Mouse (Mus musculus) forebrain, postnatal 0 days (tissue): ENCODE results near the gene Mars. TPM values are rescaled to one million over a fixed set of nuclear protein-coding genes. Genes with fewer than 3 reads are reported as not detected.
"Not testable (repeated sequence)": the region's sequence is repeated elsewhere in the genome, so short reads cannot be mapped to it uniquely, and the experiment has no call there.

ENCODE experiments used
- ATAC-seq: fragments of 200-750 bp; cut with Nextera tagmentation; 2 replicates; pipeline ENCODE4 v1.8.0; 2017; ENCODE audit warnings: mild to moderate bottlenecking, moderate library complexity
- DNase-seq: peaks from one replicate; pipeline ENCODE4 v3.0.0-alpha.2; 2015
- H3K27ac ChIP-seq: fragments of 300-500 bp; sonication (generic); 2 replicates; pipeline ENCODE4 v1.5.1; 2014; ENCODE audit warnings: low read depth, mild to moderate bottlenecking, antibody characterized with exemption, low read length, moderate library complexity, mixed read lengths
- H3K27me3 ChIP-seq: fragments of 300-500 bp; sonication (generic); 2 replicates; pipeline ENCODE4 v1.6.1; 2014; ENCODE audit warnings: mild to moderate bottlenecking, low read length, mixed read lengths; ENCODE audit not compliant: insufficient read depth
- H3K36me3 ChIP-seq: fragments of 300-500 bp; sonication (generic); 2 replicates; pipeline ENCODE4 v1.6.1; 2014; ENCODE audit warnings: mild to moderate bottlenecking, moderate library complexity; ENCODE audit not compliant: insufficient read depth
- H3K4me1 ChIP-seq: fragments of 300-500 bp; sonication (generic); 2 replicates; pipeline ENCODE4 v1.6.1; 2014; ENCODE audit warnings: antibody characterized with exemption; ENCODE audit not compliant: insufficient read depth
- H3K4me2 ChIP-seq: fragments of 300-500 bp; sonication (generic); 2 replicates; pipeline ENCODE4 v1.6.1; 2014; ENCODE audit warnings: low read depth, mild to moderate bottlenecking, moderate library complexity
- H3K4me3 ChIP-seq: fragments of 300-500 bp; sonication (generic); 2 replicates; pipeline ENCODE4 v1.5.1; 2014; ENCODE audit warnings: low read depth, low read length, mixed read lengths
- H3K9ac ChIP-seq: fragments of 300-500 bp; sonication (generic); 2 replicates; pipeline ENCODE4 v1.6.1; 2014; ENCODE audit warnings: mild to moderate bottlenecking
- H3K9me3 ChIP-seq: fragments of 300-500 bp; sonication (generic); 2 replicates; pipeline ENCODE4 v1.6.1; 2016; ENCODE audit warnings: low read length
- CTCF ChIP-seq: sonication (generic); IDR thresholded peaks from 2 replicates; pipeline ENCODE4 v1.5.1; 2016; ENCODE audit warnings: antibody characterized with exemption, control low read depth, low read depth
- WGBS: fragments of 180-500 bp; shearing (Covaris S2); extraction: QIAGEN DNeasy Blood & Tissue Kit; methylation state at CpG from one replicate; pipeline ENCODE4 v1.1.7; 2014; 5-methylcytosine and 5-hydroxymethylcytosine counted together
- polyA plus RNA-seq: library from polyadenylated mRNA; unstranded; fragments of >200 nt; fragmentation: Nextera tagmentation; extraction: Ambion mirVana; gene quantifications from 2 replicates; pipeline ENCODE4 v1.2.1, GENCODE M21; 2015
- total RNA-seq: library from RNA; depleted of rRNA; stranded (reverse); fragments of >200 nt; gene quantifications from 2 replicates; pipeline ENCODE4 v1.2.3, GENCODE M21; 2014

The Mars gene
- total and polyA plus RNA-seq, 2 experiments from 2014 or later = 94.4 to 98.6 TPM

DNA sequence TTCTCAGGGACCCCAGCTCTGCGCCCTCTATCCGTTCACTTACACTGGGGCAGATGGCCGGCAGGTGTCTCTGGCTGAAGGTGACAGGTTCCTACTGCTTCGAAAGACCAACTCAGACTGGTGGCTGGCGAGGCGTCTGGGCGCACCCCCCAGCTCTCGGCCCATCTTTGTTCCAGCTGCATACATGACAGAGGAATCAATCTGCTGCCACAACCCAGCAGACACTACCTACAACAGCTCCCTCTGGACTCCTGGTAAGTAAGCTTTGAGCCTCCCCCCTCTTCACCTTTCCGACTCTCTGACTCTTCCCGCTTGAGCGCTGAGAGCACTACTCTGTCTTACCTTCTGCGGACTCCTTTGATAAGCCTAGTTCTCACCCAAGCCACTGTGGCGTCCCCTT, 10.6 kb upstream of the Mars start:
- no peak overlapping the region for H3K9ac ChIP-seq
- H3K9me3 ChIP-seq = no peaks in the 10 kb centered on the region
- H3K36me3 ChIP-seq = no peaks in the 10 kb centered on the region
- no peak overlapping the region for H3K4me2 ChIP-seq
- H3K4me1 ChIP-seq = no peaks in the 10 kb centered on the region; the same call in 1 of the 2 replicates
- H3K27me3 ChIP-seq = peaks cover 21% of the 10 kb centered on the region
- no peak for TF ChIP-seq CTCF
- DNase-seq = no peak
- H3K27ac ChIP-seq = no peak overlapping the region
- H3K4me3 ChIP-seq = no peak overlapping the region
- WGBS = 70% methylated on average over 13 of the region's 13 CpGs
- ATAC-seq = no peak

DNA sequence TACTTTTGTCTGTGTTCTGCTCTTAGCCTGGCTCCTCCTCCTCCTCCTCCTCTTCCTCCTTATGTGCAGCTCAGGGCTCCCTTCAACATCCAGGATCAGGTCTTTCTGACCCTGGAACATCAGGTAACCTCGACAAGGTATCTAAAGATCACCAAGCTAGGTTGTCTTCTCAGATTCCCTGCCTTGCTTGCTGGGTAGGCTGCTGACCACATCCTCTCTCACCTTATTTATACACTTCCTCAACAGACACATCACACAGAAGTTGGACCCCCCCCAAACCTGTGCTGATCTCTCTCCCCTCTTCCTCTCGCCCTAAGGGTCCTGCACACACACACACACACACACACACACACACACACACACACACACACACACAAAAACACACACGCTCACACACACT, 10.0 kb upstream of the Mars start, which contains the start of gene Arhgap9:
Gene Arhgap9, plus strand, starts transcription at position 344 of the 400 bp plus-strand sequence.
- no peaks in the 10 kb centered on the region for H3K9me3 ChIP-seq
- H3K36me3 ChIP-seq = no peaks in the 10 kb centered on the region
- DNase-seq = no peak
- H3K27me3 ChIP-seq = peaks cover 21% of the 10 kb centered on the region
- WGBS = 82% methylated on average over 3 of the region's 3 CpGs
- no peak within 1 kb of the TSS for H3K4me2 ChIP-seq
- no peak within 1 kb of the TSS for H3K9ac ChIP-seq
- TF ChIP-seq CTCF = no peak
- no peak within 1 kb of the TSS for H3K4me3 ChIP-seq
- ATAC-seq = no peak
- H3K4me1 ChIP-seq = no peaks in the 10 kb centered on the region; the same call in 1 of the 2 replicates
- no peak within 1 kb of the TSS for H3K27ac ChIP-seq

DNA sequence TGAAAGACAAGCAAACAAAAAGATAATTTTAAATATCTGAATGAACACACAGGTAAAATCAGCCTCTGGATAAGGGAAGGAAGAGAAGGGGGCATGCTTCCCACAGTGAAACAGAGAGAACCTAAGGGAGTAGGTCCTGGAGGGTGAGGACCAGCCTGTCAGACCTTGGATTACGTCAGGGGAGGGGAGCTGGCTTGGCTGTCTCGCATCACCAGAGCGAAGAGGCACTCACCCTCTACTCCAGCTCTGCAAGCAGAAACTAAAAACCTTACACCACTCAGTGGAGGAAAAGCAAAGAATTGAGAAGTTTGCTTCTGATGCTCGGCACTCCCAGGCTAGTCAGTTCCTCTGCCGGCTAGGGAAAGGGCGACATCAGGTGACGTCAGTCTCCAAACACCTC, 8.4 kb upstream of the Mars start:
- Histone ChIP-seq H3K9ac (no peak overlapping the region), H3K27ac (no peak overlapping the region), H3K9me3 (no peaks in the 10 kb centered on the region), H3K36me3 (no peaks in the 10 kb centered on the region), H3K4me1 (no peaks in the 10 kb centered on the region), H3K4me3 (no peak overlapping the region), H3K4me2 (no peak overlapping the region), H3K27me3 (peaks cover 8% of the 10 kb centered on the region; the same call in 1 of the 2 replicates)
- TF ChIP-seq CTCF = no peak
- WGBS = 79% methylated on average over 7 of the region's 7 CpGs
- DNase-seq (no peak), ATAC-seq (no peak)

DNA sequence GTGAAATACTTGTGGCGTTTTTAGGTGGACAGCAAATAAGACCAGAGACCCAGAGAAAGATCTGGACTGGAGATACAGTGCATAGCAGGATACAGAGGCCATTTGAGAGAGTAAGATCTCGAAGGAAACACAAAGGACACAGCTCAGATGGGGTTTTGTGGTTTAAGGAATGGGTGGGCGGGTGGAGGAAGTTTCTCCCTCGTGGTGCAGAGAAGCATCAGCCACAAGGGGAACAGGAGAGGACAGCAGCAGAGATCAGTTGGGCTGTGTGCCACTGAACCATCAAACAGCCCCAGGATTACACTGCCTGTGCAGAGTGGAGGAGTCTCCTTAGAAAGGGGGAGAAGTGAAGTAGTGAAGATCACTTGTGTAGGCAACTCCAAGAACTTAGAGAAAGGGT, 6.4 kb upstream of the Mars start:
- WGBS = 44% methylated on average over 4 of the region's 4 CpGs
- H3K4me2 ChIP-seq = no peak overlapping the region
- H3K27ac ChIP-seq = no peak overlapping the region
- no peaks in the 10 kb centered on the region for H3K9me3 ChIP-seq
- DNase-seq = no peak
- no peaks in the 10 kb centered on the region for H3K36me3 ChIP-seq
- no peak overlapping the region for H3K4me3 ChIP-seq
- H3K4me1 ChIP-seq = no peaks in the 10 kb centered on the region
- no peak for ATAC-seq
- no peak for TF ChIP-seq CTCF
- no peaks in the 10 kb centered on the region for H3K27me3 ChIP-seq
- H3K9ac ChIP-seq = no peak overlapping the region

DNA sequence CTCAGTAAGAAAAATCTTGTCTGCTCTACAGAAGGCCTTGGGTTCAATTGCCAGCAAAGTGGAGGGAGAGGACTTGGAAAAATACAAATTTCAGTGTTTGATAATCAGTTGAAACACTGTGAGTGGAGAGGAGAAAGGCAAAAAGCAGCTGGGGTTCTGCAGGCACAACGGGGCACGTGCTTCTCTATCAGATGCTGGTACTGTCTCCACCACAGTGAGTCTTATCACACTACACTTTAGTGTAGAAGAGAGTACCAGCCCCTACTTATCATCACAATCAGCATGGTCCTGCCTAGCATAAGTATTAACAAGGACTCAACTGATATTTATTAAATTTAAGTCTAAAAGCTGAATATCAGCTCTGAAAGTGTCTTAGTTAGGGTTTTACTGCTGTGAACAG, 5.7 kb upstream of the Mars start:
- Histone ChIP-seq H3K36me3 (no peaks in the 10 kb centered on the region), H3K9me3 (no peaks in the 10 kb centered on the region), H3K4me3 (no peak overlapping the region), H3K4me2 (no peak overlapping the region), H3K27me3 (no peaks in the 10 kb centered on the region), H3K27ac (no peak overlapping the region), H3K9ac (no peak overlapping the region), H3K4me1 (no peaks in the 10 kb centered on the region; the same call in 1 of the 2 replicates)
- DNase-seq = no peak
- WGBS = 71% methylated on average over 2 of the region's 2 CpGs
- no peak for ATAC-seq
- no peak for TF ChIP-seq CTCF

DNA sequence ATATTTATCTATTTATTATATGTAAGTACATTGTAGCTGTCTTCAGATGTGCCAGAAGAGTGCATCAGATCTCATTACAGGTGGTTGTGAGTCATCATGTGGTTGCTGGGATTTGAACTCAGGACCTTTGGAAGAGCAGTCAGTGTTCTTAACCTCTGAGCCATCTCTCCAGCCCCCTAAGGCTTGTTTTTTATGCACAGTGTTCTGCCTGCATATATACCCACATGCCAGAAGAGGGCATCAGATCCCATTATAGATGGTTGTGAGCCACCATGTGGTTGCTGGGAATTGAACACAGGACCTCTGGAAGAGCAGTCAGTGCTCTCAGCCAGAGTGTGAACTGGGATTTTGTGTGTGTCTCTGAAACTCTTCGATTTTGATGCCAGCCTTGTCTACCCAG, 3.4 kb upstream of the Mars start:
- H3K4me3 ChIP-seq, H3K9me3 ChIP-seq, H3K36me3 ChIP-seq, H3K4me2 ChIP-seq, H3K27ac ChIP-seq, H3K9ac ChIP-seq, H3K4me1 ChIP-seq, DNase-seq, H3K27me3 ChIP-seq, ATAC-seq: not testable (repeated sequence)
- whole genome bisulfite sequencing = 68% methylated on average over 1 of the region's 1 CpGs

DNA sequence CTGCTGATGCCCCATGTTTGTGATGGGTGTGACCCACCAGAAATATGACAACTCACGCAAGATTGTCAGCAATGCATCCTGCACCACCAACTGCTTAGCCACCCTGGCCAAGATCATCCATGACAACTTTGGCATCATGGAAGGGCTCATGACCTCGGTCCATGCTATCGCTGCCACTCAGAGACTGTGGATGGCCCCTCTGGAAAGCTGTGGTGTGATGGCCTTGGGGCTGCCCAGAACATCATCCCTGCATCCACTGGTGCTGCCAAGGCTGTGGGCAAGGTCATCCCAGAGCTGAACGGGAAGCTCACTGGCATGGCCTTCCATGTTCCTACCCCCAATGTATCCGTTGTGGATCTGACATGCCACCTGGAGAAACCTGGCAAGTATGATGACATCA, 1.9 kb upstream of the Mars start:
- H3K27me3 ChIP-seq, ATAC-seq, DNase-seq, H3K27ac ChIP-seq, H3K36me3 ChIP-seq, H3K4me1 ChIP-seq, H3K4me3 ChIP-seq, H3K9ac ChIP-seq, H3K9me3 ChIP-seq, H3K4me2 ChIP-seq: not testable (repeated sequence)
- 93% methylated on average over 5 of the region's 5 CpGs for WGBS

DNA sequence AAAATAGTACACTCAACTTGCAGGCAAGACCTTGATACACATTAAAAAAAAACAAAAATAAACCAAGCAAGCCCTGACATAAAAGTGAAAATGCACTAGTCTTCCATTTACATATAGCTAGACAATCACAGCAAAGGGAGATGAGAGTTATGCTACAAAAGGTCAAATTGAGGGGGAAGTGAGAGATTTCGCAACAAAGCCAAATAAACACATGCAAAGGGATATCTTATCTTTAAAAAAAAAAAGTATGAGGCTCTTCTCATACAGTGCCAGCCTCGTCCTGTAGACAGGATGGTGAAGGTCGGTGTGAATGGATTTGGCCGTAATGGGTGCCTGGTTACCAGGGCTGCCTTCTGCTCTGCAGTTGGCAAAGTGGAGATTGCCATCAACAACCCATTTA, 1.3 kb upstream of the Mars start:
- H3K9ac ChIP-seq = no peak overlapping the region
- ATAC-seq (no peak), DNase-seq (no peak)
- 80% methylated on average over 4 of the region's 4 CpGs for WGBS
- H3K27ac ChIP-seq = no peak overlapping the region
- no peak overlapping the region for H3K4me2 ChIP-seq
- H3K9me3 ChIP-seq = no peaks in the 10 kb centered on the region
- H3K4me3 ChIP-seq = no peak overlapping the region
- peaks cover 12% of the 10 kb centered on the region for H3K36me3 ChIP-seq
- H3K27me3 ChIP-seq = no peaks in the 10 kb centered on the region
- peaks cover 6% of the 10 kb centered on the region; the same call in 1 of the 2 replicates for H3K4me1 ChIP-seq
- TF ChIP-seq CTCF = no peak
